Mouse (Mus musculus) WW6 (cell line): ENCODE data around the gene Rapgef3.

Source experiments
- DNase-seq: peaks from one replicate; pipeline ENCODE4 v3.0.0-alpha.2; 2013; ENCODE audit warnings: low read depth, low spot score

Gene Rapgef3

GRCm38 (mm10) chr15:97746748-97747147 lies 21.0 kb downstream of the Rapgef3 start:
- DNase-seq: no peak

- no peak for DNase-seq
Observed at GRCm38 (mm10) chr15:97746278-97746677, 21.5 kb downstream of the Rapgef3 start.

GRCm38 (mm10) chr15:97745331-97745730 lies 22.4 kb downstream of the Rapgef3 start:
- DNase-seq: no peak

GRCm38 (mm10) chr15:97744930-97745329 lies 22.8 kb downstream of the Rapgef3 start:
- DNase-seq: no peak

GRCm38 (mm10) chr15:97743961-97744525 lies 23.7 kb downstream of the Rapgef3 start:
- DNase-seq: no peak

- no peak for DNase-seq
Observed at GRCm38 (mm10) chr15:97743210-97743609, 24.6 kb downstream of the Rapgef3 start.

- no peak for DNase-seq
Observed at GRCm38 (mm10) chr15:97742600-97742999, 25.2 kb downstream of the Rapgef3 start.

GRCm38 (mm10) chr15:97742074-97742473 lies 25.7 kb downstream of the Rapgef3 start:
- DNase-seq: no peak

GRCm38 (mm10) chr15:97741662-97742061 lies 26.1 kb downstream of the Rapgef3 start:
- DNase-seq: no peak

GRCm38 (mm10) chr15:97740283-97740732 lies 27.5 kb downstream of the Rapgef3 start:
- no peak for DNase-seq

- no peak for DNase-seq
Observed at GRCm38 (mm10) chr15:97738923-97739322, 28.8 kb downstream of the Rapgef3 start.

GRCm38 (mm10) chr15:97731988-97732387 lies 35.8 kb downstream of the Rapgef3 start:
- DNase-seq: no peak

GRCm38 (mm10) chr15:97731111-97731510 lies 36.7 kb downstream of the Rapgef3 start, which contains the start of gene Endou:
Gene Endou (minus strand): TSS chr15:97731339.
- no peak for DNase-seq

- no peak for DNase-seq
Observed at GRCm38 (mm10) chr15:97730365-97730764, 37.4 kb downstream of the Rapgef3 start.

GRCm38 (mm10) chr15:97728804-97729203 lies 39.0 kb downstream of the Rapgef3 start:
- DNase-seq: no peak

- no peak for DNase-seq
Observed at GRCm38 (mm10) chr15:97728394-97728793, 39.4 kb downstream of the Rapgef3 start.

- DNase-seq: no peak
Observed at GRCm38 (mm10) chr15:97727520-97727919, 40.3 kb downstream of the Rapgef3 start.

GRCm38 (mm10) chr15:97727048-97727447 lies 40.7 kb downstream of the Rapgef3 start:
- DNase-seq: no peak

GRCm38 (mm10) chr15:97726310-97726709 lies 41.5 kb downstream of the Rapgef3 start:
- DNase-seq: no peak

GRCm38 (mm10) chr15:97725198-97725785 lies 42.5 kb downstream of the Rapgef3 start:
- no peak for DNase-seq

- no peak for DNase-seq
Observed at GRCm38 (mm10) chr15:97724346-97725197, 43.2 kb downstream of the Rapgef3 start.

GRCm38 (mm10) chr15:97723536-97724345 lies 44.0 kb downstream of the Rapgef3 start:
- no peak for DNase-seq
